Mouse (Mus musculus): ENCODE data around the gene Nck2. TPM values are rescaled to one million over a fixed set of nuclear protein-coding genes. Genes with fewer than 3 reads are reported as not detected.

The Nck2 gene
- total RNA-seq, 2 experiments from 2014 or later, result 38.7 to 38.8 TPM

- no peak for DNase-seq (ENCODE audit: low spot score in 2 of 2)
- intact Hi-C loops (cut with DNase I), result no loop called here
Observed at GRCm38 (mm10) chr1:43492803-43493437, 48.5 kb downstream of the Nck2 start.

GRCm38 (mm10) chr1:43496051-43496450 is 51.7 kb downstream of the Nck2 start:
- no peak for DNase-seq (ENCODE audit: low spot score in 2 of 2)
- intact Hi-C loops (cut with DNase I), result no loop called here

- no peak for DNase-seq (ENCODE audit: low spot score in 2 of 2)
- intact Hi-C loops (cut with DNase I), result no loop called here
Observed at GRCm38 (mm10) chr1:43496993-43497392, 52.6 kb downstream of the Nck2 start.

GRCm38 (mm10) chr1:43497951-43498350 is 53.6 kb downstream of the Nck2 start:
- intact Hi-C loops (cut with DNase I), result no loop called here
- no peak for DNase-seq (ENCODE audit: low spot score in 2 of 2)

- no peak for DNase-seq (ENCODE audit: low spot score in 2 of 2)
- intact Hi-C loops (cut with DNase I), result loop anchor here (5.0 kb wide), 1 partner anchor 33 kb away; no protein-coding TSS in a partner anchor
Observed at GRCm38 (mm10) chr1:43500121-43500520, 55.7 kb downstream of the Nck2 start.

GRCm38 (mm10) chr1:43501143-43501919 is 57.0 kb downstream of the Nck2 start:
- intact Hi-C loops (cut with DNase I), result loop anchor here (5.0 kb wide), 1 partner anchor 34 kb away; no protein-coding TSS in a partner anchor
- peak in 1 of 2 experiments; percentile 34 for DNase-seq (ENCODE audit: low spot score in 2 of 2)

- intact Hi-C loops (cut with DNase I), result loop anchor here (5.0 kb wide), 1 partner anchor 35 kb away; no protein-coding TSS in a partner anchor
- peak; percentile 48 to 49 for DNase-seq (ENCODE audit: low spot score in 2 of 2)
Observed at GRCm38 (mm10) chr1:43501920-43502791, 57.8 kb downstream of the Nck2 start.

GRCm38 (mm10) chr1:43502792-43503146 is 58.4 kb downstream of the Nck2 start:
- intact Hi-C loops (cut with DNase I), result loop anchor here (5.0 kb wide), 1 partner anchor 35 kb away; no protein-coding TSS in a partner anchor
- no peak for DNase-seq (ENCODE audit: low spot score in 2 of 2)

GRCm38 (mm10) chr1:43503261-43503660 is 58.9 kb downstream of the Nck2 start:
- DNase-seq (ENCODE audit: low spot score in 2 of 2), result no peak
- intact Hi-C loops (cut with DNase I), result loop anchor here (5.0 kb wide), 1 partner anchor 36 kb away; no protein-coding TSS in a partner anchor

- intact Hi-C loops (cut with DNase I), result loop anchor here (5.0 kb wide), 1 partner anchor 36 kb away; no protein-coding TSS in a partner anchor
Observed at GRCm38 (mm10) chr1:43503676-43504075, 59.3 kb downstream of the Nck2 start.

GRCm38 (mm10) chr1:43504235-43504634 is 59.9 kb downstream of the Nck2 start:
- no peak for DNase-seq (ENCODE audit: low spot score in 2 of 2)
- intact Hi-C loops (cut with DNase I), result loop anchor here (5.0 kb wide), 1 partner anchor 37 kb away; no protein-coding TSS in a partner anchor

More at GRCm38 (mm10) chr1:43503676-43504075, 59.3 kb downstream of the Nck2 start:
- DNase-seq (ENCODE audit: low spot score in 2 of 2), result no peak

- intact Hi-C loops (cut with DNase I), result no loop called here
- DNase-seq (ENCODE audit: low spot score in 2 of 2), result no peak
Observed at GRCm38 (mm10) chr1:43506638-43507037, 62.3 kb downstream of the Nck2 start.

GRCm38 (mm10) chr1:43507809-43508208 is 63.4 kb downstream of the Nck2 start:
- DNase-seq (ENCODE audit: low spot score in 2 of 2), result no peak
- intact Hi-C loops (cut with DNase I), result no loop called here

GRCm38 (mm10) chr1:43511256-43511655 is 66.9 kb downstream of the Nck2 start:
- DNase-seq (ENCODE audit: low spot score in 2 of 2), result no peak
- intact Hi-C loops (cut with DNase I), result no loop called here

GRCm38 (mm10) chr1:43511667-43512066 is 67.3 kb downstream of the Nck2 start:
- intact Hi-C loops (cut with DNase I), result no loop called here

GRCm38 (mm10) chr1:43517405-43517804 is 73.0 kb downstream of the Nck2 start:
- DNase-seq (ENCODE audit: low spot score in 2 of 2), result no peak
- intact Hi-C loops (cut with DNase I), result no loop called here

More at GRCm38 (mm10) chr1:43511667-43512066, 67.3 kb downstream of the Nck2 start:
- DNase-seq (ENCODE audit: low spot score in 2 of 2), result no peak

GRCm38 (mm10) chr1:43520216-43520988 is 76.0 kb downstream of the Nck2 start:
- DNase-seq (ENCODE audit: low spot score in 2 of 2), result no peak
- intact Hi-C loops (cut with DNase I), result no loop called here

- no peak for DNase-seq (ENCODE audit: low spot score in 2 of 2)
- intact Hi-C loops (cut with DNase I), result no loop called here
Observed at GRCm38 (mm10) chr1:43520989-43521371, 76.6 kb downstream of the Nck2 start.

GRCm38 (mm10) chr1:43521512-43521911 is 77.1 kb downstream of the Nck2 start:
- intact Hi-C loops (cut with DNase I), result no loop called here
- DNase-seq (ENCODE audit: low spot score in 2 of 2), result no peak
